Mouse (Mus musculus): ENCODE results near the gene Thra.

- TF ChIP-seq CTCF (IDR thresholded peaks at IDR 0.05; ENCODE audit: borderline replicate concordance, insufficient read depth, low read length), result no peak
- no peak for TF ChIP-seq POLR2A (IDR thresholded peaks at IDR 0.05; ENCODE audit: low read depth, low read length)
Measured at GRCm38 (mm10) chr11:98744456-98745019, 4.1 kb downstream of the Thra start.
